Mouse (Mus musculus) cerebellum, adult 2 months (tissue): ENCODE measurements at regions not wholly inside any gene's neighbourhood (a gene's known extent, or its start where the extent isn't known, plus 50 kb on each side); places are given as distances from the start of the nearest gene placed in this dataset.
A peak's percentile ranks its signal among the peaks of the same experiment; 100 is the strongest.

Source experiments
- DNase-seq, 2 experiments: peaks; one replicate each; pipeline ENCODE4 v3.0.0; 2021
- H3K27ac ChIP-seq: fragments of 200-500 bp; 2 replicates; pipeline ENCODE4 v1.5.1; 2012; ENCODE audit warnings: low read length, control low read depth, inconsistent platforms; ENCODE audit not compliant: insufficient read depth
- H3K27me3 ChIP-seq: fragments of 200-500 bp; 2 replicates; pipeline ENCODE4 v1.6.1; 2012; ENCODE audit warnings: inconsistent platforms, mild to moderate bottlenecking, low read length, moderate library complexity; ENCODE audit not compliant: control insufficient read depth, insufficient read depth
- H3K4me1 ChIP-seq: fragments of 200-500 bp; 2 replicates; pipeline ENCODE4 v1.6.1; 2011; ENCODE audit warnings: low read length; ENCODE audit not compliant: control insufficient read depth, insufficient read depth
- H3K4me3 ChIP-seq: fragments of 200-500 bp; replicated peaks from 2 replicates; pipeline ENCODE3; 2011; ENCODE audit warnings: mild to moderate bottlenecking, low read depth, low read length, control low read depth; ENCODE audit not compliant: insufficient read depth
- CTCF ChIP-seq: fragments of 200-500 bp; IDR thresholded peaks from 2 replicates; pipeline ENCODE4 v1.5.1; 2011; ENCODE audit warnings: low read depth, mild to moderate bottlenecking, control low read depth, low read length, moderate library complexity, borderline replicate concordance; ENCODE audit not compliant: insufficient read depth
- POLR2A ChIP-seq: fragments of 200-500 bp; IDR thresholded peaks from 2 replicates; pipeline ENCODE4 v1.6.1; 2011; ENCODE audit warnings: low read length, control low read depth, borderline replicate concordance; ENCODE audit not compliant: insufficient read depth
- WGBS: fragments of 180-500 bp; shearing (Covaris S2); methylation state at CpG from one replicate; pipeline ENCODE4 v1.1.7; 2018; 5-methylcytosine and 5-hydroxymethylcytosine counted together

- H3K4me1 ChIP-seq, result no peaks in the 10 kb centered on the region
- H3K27ac ChIP-seq, result no peak overlapping the region
- no peak for DNase-seq
- H3K27me3 ChIP-seq, result no peaks in the 10 kb centered on the region
- H3K4me3 ChIP-seq, result no peak overlapping the region
- TF ChIP-seq POLR2A (no peak), CTCF (no peak)
- WGBS, result 33% methylated on average over 3 of the region's 3 CpGs
These were observed 121.6 kb downstream of the Uck2 start for GRCm38 (mm10) chr1:167163486-167163885.

GRCm38 (mm10) chr1:167162495-167162894, 122.6 kb downstream of the Uck2 start:
- 85% methylated on average over 8 of the region's 8 CpGs for WGBS
- no peak overlapping the region for H3K27ac ChIP-seq
- H3K27me3 ChIP-seq, result no peaks in the 10 kb centered on the region
- H3K4me1 ChIP-seq, result no peaks in the 10 kb centered on the region
- no peak overlapping the region for H3K4me3 ChIP-seq
- TF ChIP-seq POLR2A (no peak), CTCF (no peak)
- no peak for DNase-seq

GRCm38 (mm10) chr1:167159536-167159935, 125.6 kb downstream of the Uck2 start:
- WGBS, result 21% methylated on average over 1 of the region's 1 CpGs
- Histone ChIP-seq H3K4me3 (no peak overlapping the region), H3K27ac (no peak overlapping the region), H3K27me3 (no peaks in the 10 kb centered on the region), H3K4me1 (no peaks in the 10 kb centered on the region)
- TF ChIP-seq POLR2A, result no peak
- no peak for TF ChIP-seq CTCF
- DNase-seq, result peak in 1 of 2 experiments; percentile 41

- no peak for TF ChIP-seq CTCF
- no peak for TF ChIP-seq POLR2A
- Histone ChIP-seq H3K4me1 (no peaks in the 10 kb centered on the region), H3K4me3 (no peak overlapping the region), H3K27me3 (no peaks in the 10 kb centered on the region), H3K27ac (no peak overlapping the region)
- DNase-seq, result no peak
- 80% methylated on average over 4 of the region's 4 CpGs for WGBS
These were observed 132.7 kb downstream of the Uck2 start for GRCm38 (mm10) chr1:167152442-167152841.

- Histone ChIP-seq H3K4me3 (no peak overlapping the region), H3K27me3 (no peaks in the 10 kb centered on the region), H3K27ac (no peak overlapping the region), H3K4me1 (no peaks in the 10 kb centered on the region)
- TF ChIP-seq CTCF (no peak), POLR2A (no peak)
- no peak for DNase-seq
- WGBS, result 91% methylated on average over 3 of the region's 3 CpGs
These were observed 140.8 kb downstream of the Uck2 start for GRCm38 (mm10) chr1:167144335-167144734.

GRCm38 (mm10) chr1:167143797-167144196, 141.3 kb downstream of the Uck2 start:
- H3K27me3 ChIP-seq, result no peaks in the 10 kb centered on the region
- TF ChIP-seq POLR2A (no peak), CTCF (no peak)
- no peaks in the 10 kb centered on the region for H3K4me1 ChIP-seq
- no peak overlapping the region for H3K27ac ChIP-seq
- 94% methylated on average over 4 of the region's 4 CpGs for WGBS
- H3K4me3 ChIP-seq, result no peak overlapping the region
- no peak for DNase-seq
